Mouse (Mus musculus) left cerebral cortex, postnatal 25 days (tissue): ENCODE measurements around the gene Nova2. TPM values are rescaled to one million over a fixed set of nuclear protein-coding genes. Genes with fewer than 3 reads are reported as not detected.

Experiments
- DNase-seq, 2 experiments: peaks; one replicate each; pipeline ENCODE4 v3.0.0; 2022; ENCODE audit warnings: low spot score in 2 of 2, mixed read lengths in 1 of 2
- intact Hi-C: fragments of 180-260 bp; cut with DNase I; formaldehyde crosslinking; loops from one replicate; pipeline ENCODE4 v1.15.1; 2025
- total RNA-seq, 2 experiments: library from RNA; stranded (reverse); gene quantifications; 2 replicates each; pipeline ENCODE4 v1.2.3; 2021

Gene Nova2
- total RNA-seq, 2 experiments from 2014 or later = 78.2 to 84.6 TPM

DNA sequence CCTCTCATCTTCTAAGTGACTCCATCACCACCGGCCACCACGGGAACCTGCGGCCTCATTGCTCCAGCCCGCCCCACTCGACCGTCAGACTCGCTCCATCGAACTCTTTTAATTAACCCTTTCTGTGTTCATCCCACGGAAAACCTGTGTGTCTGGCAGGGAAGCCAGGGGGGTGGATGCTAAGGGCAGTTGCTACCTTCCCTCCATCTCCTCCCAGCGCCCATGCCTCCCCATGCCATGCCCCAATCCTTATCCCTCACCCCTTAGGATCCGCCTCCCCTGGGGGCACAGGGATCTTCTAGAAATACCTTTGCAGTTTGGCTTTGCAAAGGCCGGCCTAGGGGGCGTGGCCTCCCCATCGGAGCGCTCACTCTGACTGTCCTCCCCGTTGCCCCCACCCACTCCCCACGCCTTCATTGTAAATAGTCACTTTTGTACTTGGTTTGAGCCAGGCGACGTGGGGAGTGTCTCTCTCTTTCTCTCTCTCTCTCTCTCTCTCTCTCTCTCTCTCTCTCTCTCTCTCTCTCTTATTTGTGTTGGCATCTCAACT, 37.7 kb downstream of the Nova2 start:
- intact Hi-C loops = no loop called here
- DNase-seq = no peak

DNA sequence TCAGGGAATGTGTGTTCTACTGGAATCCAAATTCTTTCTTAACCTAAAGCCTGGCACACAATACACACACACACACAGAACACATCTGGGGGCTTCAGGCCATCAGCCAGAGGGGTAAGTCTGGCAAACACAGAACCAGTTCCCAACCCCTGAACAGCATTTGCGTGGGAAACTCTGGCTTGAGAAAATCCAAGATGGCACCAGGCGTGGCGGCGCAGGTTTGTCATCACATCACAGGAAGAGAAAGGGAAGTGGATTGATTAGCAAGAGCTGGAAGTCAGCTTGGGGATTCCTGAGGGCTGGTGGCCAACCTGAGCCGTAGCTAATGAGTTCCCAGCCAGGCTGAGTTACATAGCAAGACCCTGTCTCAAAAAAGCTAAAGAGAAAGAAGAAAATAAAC, 39.6 kb downstream of the Nova2 start:
- intact Hi-C loops = no loop called here

DNA sequence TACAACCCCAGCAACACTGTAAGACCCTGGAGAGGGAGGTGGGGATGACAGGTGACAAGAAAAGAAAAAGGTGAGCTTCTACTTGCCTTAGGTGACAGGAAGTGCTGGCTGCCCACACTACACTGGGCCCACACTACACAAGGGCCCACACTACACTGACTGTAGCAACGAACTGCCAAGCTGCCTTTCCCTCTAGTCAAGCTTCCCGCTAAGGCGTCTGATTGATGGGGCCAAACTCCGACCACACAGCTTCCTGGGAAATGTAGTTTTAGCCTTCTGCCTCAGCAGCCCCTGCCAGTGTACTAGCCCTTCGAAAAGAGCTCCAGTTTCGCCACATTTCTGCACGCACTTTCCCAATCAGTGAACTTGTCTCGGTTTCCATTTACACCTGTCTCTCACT, 41.9 kb downstream of the Nova2 start:
- DNase-seq = no peak
- intact Hi-C loops = no loop called here

More for the DNA sequence above, 39.6 kb downstream of the Nova2 start:
- DNase-seq = no peak

DNA sequence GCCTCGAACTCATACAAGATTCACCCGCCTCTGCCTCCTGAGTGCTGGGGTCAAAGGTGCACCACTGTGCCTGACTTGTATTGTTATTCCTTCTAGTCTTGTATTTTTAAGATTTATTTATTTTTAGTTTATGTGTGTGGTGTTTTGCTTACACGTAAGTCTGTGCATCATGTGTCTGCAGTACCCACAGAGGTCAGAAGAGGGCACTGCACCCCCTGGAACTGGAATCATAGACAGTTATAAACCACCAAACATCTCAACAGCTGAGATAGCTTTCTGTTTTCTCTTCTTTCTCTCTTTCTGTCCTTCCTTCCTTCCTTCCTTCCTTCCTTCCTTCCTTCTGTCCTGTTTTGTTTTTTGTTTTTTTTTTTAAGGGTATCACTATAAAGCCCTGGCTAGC, 45.3 kb downstream of the Nova2 start:
- no peak for DNase-seq
- intact Hi-C loops = no loop called here

DNA sequence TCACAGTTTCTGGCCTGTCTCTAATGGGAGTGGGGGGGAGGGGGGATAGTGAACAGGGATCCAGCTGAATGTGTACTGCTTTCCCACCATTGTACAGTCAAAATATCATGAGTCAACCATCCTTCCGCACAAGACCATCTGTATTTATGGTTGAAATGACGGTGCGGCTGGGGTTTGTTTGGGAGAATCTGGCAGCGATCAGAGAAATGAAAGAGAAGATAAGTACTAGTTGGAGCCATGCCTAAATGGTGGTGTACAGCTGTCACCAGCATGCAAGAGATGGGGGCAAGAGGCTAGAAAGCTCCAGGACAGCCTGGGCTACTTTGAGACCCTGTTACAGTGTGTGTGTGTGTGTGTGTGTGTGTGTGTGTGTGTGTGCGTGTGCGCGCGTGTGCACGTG, 52.7 kb downstream of the Nova2 start:
- intact Hi-C loops = no loop called here
- DNase-seq = peak in 1 of 2 experiments; percentile 71

DNA sequence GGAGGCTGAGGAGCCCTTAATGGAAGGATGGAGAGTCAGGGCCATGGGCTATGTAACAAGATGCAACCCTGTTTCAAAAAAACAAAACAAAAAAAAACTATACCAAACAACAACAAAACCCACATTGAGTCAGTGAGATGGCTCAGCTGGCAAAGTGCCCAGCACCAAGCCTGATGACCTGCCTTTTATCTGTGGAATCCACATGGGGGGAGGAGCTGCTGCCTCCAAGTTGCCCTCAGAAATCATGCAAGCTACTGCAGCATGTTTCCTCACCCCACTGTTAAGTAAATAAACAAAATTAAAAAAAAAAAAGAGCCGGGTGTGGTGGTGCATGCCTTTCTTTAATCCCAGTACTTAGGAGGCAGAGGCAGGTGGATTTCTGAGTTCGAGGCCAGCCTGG, 60.8 kb downstream of the Nova2 start:
- intact Hi-C loops = no loop called here
- DNase-seq = no peak

DNA sequence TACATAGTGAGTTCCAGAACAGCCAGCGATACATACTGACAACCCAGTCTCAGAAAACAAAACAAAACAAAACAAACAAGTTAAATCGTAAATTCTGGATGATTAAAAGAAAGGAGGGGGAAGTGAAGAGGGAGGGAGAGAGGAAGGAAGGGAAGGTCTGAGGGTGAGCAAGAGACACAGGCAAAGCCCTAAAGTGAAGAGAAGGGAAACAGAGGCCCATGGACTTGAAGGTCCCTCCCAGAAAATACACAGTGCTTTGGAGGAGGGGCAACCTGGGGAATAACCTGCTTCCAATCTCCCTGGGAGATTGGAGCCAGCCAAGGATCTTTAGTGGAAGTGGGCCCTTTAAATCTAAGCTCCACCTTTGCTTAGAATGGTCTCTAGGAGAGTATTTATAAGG, 61.4 kb downstream of the Nova2 start, which contains the start of gene Nanos2:
Gene Nanos2, plus strand, starts transcription at position 301 of the 400 bp plus-strand sequence.
- intact Hi-C loops = no loop called here
- no peak for DNase-seq

DNA sequence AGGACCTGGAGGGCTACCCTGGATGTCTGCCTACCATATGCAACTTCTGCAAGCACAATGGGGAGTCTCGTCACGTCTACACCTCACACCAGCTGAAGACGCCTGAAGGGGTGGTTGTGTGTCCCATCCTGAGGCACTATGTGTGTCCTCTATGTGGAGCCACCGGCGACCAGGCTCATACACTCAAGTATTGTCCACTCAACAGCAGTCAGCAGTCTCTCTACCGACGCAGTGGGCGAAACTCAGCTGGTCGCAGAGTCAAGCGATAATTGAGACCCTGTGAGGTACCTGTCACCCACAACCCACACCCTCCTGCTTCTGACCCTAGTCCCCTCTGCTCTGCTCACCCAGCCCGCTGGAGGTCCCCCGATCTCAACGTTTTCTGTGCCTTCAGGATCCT, 62.1 kb downstream of the Nova2 start:
- DNase-seq = no peak
- intact Hi-C loops = no loop called here

DNA sequence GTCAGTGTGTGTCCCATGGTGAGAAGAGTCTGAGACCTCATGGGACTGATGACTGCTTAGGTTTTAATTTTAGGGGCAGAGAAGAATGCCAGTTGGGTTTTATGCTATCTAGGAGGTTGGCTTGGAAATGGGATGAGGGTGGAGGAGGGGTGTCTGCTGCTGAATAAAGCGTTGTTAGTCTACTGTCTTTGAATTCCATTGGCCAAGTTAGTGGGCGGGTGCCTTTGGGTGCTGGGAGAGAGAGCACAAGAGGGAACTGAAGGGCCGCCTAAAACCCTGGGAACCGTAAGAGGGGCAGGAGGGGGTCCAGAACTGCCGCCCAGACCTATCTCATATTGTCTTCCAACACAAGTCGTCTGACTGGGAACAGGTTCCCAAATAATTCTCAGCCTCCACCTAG, 63.1 kb downstream of the Nova2 start:
- no peak for DNase-seq
- intact Hi-C loops = no loop called here

DNA sequence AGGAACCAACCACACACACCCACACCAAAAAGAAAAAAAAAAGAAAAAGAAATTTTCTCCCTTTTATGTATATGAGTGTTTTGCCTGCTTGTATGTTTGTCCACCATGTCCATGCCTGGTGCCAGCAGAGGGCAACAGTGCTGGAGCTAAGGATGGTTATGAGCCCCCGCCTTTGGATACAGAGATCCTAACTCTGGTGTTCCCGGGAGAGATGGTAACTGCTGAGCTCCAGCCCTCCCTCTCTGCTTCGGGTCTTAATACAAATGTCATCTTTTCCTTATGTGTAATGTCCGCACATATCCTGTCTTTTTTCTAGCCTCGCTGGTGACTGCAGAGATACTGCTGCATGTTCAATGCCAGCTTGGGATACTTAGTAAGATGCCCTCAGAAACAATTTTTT, 64.3 kb downstream of the Nova2 start:
- peak in 1 of 2 experiments; percentile 45 for DNase-seq
- intact Hi-C loops = loop anchor here (2.0 to 5.0 kb wide), 2 partner anchors 65 to 93 kb away; partner anchors contain the start of gene Nova2

DNA sequence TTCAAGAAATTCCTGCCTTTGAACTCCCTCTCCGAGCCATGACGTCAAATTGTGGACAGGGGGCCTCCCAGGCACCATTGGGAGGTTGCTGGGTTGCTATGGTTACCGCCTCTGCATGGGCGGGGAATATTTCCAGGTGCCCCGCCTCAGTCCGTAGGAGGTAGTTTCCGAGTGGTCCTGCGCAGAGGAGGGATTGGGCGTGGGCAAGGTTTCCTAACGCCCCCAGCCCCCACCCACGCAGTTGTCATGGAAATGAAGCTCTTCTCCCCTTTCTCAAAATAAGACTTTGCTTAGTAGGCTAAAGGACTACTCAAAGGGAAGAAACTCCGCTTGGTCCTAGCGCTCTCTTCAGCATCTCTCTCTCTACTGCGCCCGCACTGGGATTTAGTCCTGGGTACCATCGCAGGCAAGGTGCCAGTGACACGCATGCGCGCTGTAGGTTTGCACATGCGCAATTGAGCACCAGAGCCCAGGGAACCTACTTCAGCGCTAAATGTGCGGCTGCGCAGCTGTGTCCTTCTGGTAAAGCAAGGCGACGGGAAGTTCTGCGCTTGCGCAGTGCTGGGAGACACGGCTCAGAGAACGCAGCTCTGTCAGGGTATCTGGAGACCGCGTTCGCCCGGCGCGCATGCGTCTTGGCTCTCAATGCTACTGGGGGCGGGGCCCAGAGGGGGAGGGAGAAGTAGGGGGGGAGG, 65.1 kb downstream of the Nova2 start, which contains the start of gene Mypop:
Gene Mypop, plus strand, starts transcription at position 645 of the 695 bp plus-strand sequence.
- peak; percentile 100 for DNase-seq
- intact Hi-C loops = loop anchor here (2.0 to 5.0 kb wide), 2 partner anchors 66 to 93 kb away; partner anchors contain the start of gene Nova2

DNA sequence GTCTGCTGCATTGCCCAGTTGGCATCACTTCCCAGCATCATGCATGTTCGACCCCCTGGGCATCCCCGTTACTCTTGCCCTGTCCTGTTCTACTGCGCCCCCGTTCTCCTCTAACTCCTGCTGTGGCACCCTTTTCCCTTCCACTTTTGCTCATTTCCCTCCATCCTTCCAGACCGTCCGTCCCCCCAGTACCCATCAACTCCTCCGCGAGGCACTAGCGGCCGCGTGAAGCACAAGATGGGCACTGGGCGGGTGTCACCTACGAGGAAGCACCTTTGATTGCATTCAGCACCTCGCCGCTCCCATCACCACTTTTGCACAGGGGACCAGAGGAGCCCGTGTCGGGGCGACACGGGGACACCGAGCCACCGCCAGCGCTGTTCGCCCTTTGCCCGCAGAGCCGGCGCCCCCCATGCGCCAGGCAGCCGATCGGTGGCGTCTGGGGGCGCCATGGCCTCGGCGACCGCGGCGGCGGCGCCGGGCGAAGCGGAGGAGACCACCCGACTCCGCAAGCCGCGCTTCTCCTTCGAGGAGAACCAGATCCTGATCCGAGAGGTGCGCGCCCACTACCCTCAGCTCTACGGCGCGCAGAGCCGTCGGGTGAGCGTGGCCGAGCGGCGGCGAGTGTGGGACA, 66.1 kb downstream of the Nova2 start:
- DNase-seq = peak in 1 of 2 experiments; percentile 51
- intact Hi-C loops = loop anchor here (2.0 to 5.0 kb wide), 2 partner anchors 67 to 94 kb away; partner anchors contain the start of gene Nova2

DNA sequence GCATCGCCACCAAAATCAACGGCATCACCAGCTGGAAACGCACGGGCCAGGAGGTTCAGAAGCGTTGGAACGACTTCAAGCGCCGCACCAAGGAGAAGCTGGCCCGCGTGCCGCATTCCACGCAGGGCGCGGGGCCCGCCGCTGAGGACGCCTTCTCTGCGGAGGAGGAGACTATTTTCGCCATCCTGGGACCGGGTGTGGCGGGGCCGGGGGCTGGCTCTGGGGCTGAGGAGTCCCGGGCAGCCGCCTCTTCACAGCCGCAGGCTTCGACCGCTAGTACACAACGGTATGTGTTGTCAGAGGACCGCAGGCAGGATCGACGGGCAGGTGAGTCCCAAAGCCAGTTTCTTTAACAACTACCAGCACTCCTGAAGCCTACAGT, 66.6 kb downstream of the Nova2 start:
- intact Hi-C loops = loop anchor here (5.0 kb wide), 1 partner anchor 95 kb away; no protein-coding TSS in a partner anchor
- DNase-seq = peak in 1 of 2 experiments; percentile 68

DNA sequence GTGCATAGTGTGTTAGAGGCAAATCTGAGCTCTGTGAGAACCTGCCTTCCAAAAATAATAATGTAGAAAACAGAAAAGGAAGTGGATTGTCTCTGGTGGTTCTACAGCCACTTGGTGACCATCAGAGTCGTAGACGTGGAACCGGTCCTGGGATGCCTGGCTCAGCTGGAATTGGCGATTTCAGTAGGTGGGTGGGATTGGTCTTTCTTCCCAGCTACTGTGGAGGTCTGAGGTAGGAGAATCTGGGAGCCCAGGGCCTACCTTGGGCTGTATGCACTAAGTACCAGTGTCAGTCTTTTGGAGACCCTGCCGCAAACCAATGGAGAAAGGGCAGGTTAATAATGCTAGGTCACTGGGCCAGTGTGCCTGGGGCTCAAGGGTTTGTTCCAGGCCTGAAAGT, 67.3 kb downstream of the Nova2 start:
- DNase-seq = no peak
- intact Hi-C loops = loop anchor here (5.0 kb wide), 1 partner anchor 96 kb away; no protein-coding TSS in a partner anchor

DNA sequence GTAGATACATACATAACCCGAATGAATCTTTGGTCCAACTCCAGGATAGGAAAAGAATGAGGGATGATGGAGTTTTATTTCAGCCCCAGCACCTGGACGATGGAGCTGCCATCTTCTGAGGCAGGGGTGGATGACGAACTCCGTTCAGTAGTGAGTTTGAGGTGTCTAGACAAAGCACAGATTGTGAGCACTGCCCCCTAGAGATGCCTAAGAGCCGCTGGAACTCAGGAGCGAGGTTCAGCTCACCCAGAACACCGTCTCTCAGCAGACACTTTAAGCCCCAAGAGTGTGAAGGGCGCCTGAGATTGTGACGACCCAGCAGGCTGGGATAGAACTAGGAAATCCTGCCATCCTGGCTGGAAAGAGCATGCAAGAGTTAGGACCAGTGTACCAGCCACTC, 73.1 kb downstream of the Nova2 start:
- no peak for DNase-seq
- intact Hi-C loops = no loop called here

DNA sequence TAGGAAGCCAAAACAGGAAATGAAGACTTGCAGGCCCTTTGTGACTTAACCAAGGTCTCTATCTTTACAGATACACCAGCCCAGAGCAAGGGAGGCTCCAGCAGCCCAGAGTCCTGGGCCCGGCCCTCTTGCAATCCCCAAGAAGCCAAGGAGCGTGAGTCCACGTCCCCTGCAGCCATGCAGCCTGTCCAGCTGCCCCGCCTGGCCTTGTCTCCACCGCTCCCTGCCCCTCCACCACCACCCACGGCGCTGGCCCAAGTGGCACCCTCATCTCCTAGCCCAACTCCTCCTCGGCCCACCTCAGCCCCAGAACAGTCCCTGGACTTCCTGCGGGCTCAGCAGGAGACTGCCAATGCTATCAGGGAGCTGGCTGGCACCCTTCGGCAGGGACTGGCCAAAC, 74.7 kb downstream of the Nova2 start:
- no peak for DNase-seq
- intact Hi-C loops = no loop called here

DNA sequence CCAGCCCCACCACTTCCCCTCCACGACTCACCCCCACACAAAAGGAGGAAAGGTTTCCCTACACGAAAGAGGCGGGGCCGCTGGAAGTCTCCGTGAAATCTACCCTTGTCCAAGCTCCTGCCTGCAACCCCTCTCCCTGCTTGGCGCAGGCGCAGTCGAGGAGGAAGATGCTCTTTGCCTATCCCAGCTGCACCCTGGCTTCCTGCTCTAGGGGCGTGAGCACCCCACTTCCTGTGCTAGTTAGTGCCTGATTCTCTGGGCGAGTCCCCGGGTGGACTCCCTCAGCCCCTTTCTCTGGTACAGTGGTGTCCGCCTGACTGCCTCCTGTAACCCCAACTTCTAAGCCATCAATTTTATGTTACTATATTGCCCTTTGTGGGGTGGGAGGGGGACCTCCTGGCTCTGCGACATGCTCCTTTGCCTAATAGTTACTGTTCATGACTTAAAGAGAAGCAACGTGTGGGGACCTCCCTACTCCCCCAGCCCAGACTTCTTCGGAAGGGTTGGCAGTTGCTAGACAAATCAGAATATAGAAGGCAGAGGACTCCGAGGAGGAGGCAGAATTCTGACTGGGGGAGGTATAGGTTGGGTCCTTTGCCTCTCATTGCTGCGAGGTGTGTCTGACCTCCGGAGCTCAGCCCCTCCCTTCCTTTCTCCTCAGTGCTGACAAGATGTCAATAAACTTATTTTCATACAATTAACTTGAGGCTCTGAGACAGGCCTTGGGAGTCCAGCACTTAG, 75.5 kb downstream of the Nova2 start:
- DNase-seq = no peak
- intact Hi-C loops = no loop called here

DNA sequence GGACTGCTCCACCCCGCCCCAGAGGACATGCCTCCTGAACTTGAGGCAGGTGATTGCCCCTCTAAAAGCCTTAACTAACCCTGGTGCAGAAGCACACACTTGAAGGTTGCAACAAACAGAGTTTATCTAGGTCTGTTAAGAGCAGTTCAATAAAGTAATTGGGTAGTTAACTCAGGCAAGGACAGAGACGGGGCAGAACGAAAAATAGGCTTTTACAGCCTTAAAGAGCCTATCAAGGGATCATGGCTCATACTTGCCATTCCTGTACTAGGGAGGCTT, 76.1 kb downstream of the Nova2 start:
- intact Hi-C loops = no loop called here
- DNase-seq = no peak

DNA sequence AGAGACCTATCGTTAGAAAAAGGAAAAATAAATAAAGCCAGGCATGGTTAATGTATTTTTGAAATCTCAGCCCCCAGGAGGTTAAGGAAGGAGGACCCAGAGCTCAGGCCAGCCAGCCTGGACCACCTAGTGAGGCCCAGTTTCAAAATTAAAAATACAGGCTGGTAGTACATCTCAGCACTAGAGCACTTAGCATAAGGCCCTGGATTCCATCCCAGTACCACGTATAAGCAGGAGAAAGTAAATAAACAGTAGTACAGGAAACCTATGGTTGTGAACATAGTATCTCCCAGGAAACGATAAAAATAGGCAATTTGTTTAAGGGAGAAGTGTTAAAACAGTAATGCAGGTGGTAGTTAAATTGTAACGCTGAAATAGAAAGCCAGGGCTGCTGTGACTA, 76.4 kb downstream of the Nova2 start:
- DNase-seq = no peak
- intact Hi-C loops = no loop called here

DNA sequence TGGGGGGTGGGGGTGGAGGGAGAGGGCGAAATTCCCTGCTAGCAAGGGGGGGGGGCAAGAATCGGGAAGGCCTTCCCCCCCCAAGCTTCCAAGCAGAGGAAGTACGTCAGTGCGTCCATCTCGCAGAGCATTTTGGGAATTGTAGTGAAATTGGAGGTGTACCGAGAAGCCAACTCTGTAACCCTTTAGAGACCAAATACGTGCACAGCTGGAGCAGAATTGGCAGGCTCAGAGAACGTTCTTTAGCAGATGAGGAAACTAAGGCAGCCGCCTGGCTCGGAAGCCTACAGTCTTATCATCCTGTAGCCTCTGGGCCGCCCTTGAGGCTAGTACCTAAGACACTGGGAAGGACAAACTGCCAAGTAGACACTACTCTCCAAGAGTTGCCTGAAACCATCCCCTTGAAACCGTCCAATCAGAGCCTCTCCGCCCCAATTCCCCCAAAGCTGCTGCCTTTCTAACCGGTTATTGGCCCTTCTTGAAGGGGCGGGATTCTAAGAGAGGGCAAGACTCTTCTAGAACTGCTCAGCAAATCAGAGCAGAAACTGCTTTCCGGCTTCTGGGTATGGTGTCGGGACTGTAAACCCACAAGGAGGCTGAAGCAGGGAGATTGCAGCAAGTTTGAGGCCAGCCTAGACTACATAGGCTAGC, 77.3 kb downstream of the Nova2 start:
- peak; percentile 83 to 93 for DNase-seq
- intact Hi-C loops = no loop called here
